Mouse (Mus musculus) layer of hippocampus, adult 11-12 months (tissue): Measurements from ENCODE around the gene Drosha.
"Not testable (repeated sequence)": the region's sequence is repeated elsewhere in the genome, so short reads cannot be mapped to it uniquely, and the experiment has no call there.

Experiments used
- DNase-seq: peaks from one replicate; pipeline ENCODE4 v3.0.0; 2022; ENCODE audit warnings: low spot score

Gene Drosha

DNA sequence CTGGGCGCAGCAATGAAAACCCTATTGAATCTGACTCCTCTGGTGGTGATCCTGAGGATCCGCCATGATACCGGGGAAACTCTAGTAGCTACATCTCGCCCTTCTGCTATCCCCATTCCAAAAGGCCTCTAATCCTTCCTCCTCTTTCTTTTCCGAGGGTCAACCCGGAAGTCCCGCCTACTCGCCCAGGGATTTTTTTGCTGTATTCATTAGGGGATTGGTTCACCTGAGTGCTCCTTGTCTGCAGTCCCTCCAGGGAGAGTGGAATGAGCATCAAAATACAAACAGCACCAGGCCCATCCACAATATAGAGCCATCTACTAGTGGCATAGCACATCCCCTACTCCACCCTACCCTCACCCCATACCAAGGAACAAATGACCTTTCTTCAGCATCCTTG lies 62.6 kb downstream of the Drosha start:
- DNase-seq = no peak

- no peak for DNase-seq
These were observed 63.7 kb downstream of the Drosha start for GRCm38 (mm10) chr15:12888312-12888711.

- DNase-seq = no peak
These were observed 65.3 kb downstream of the Drosha start for GRCm38 (mm10) chr15:12889909-12890308.

- no peak for DNase-seq
These were observed 70.8 kb downstream of the Drosha start for GRCm38 (mm10) chr15:12895426-12895825.

- DNase-seq = no peak
These were observed 71.7 kb downstream of the Drosha start for GRCm38 (mm10) chr15:12896022-12897009.

DNA sequence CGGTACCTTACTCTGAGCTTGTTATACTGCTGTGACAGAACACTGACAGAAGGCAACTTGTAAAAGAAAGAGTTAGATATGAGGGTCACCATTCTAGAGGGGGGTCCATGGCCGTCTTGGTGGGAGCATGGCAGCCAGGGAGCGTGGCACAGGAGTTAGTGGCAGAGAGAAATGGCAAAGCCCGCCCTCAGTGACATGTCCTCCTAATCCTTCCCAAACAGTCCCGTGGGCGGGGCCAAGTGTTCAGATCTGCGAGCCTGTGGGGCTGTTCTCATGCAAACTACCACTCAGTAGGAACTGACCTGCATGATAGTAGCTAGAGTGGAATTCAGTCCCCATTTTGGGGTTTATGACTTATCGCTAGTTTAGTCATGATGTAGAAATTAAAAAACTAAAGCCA lies 73.2 kb downstream of the Drosha start:
- DNase-seq = no peak

GRCm38 (mm10) chr15:12900428-12901196 lies 76.0 kb downstream of the Drosha start:
- DNase-seq = no peak

- DNase-seq = no peak
These were observed 76.6 kb downstream of the Drosha start for GRCm38 (mm10) chr15:12901197-12901570.

- no peak for DNase-seq
These were observed 79.8 kb downstream of the Drosha start for GRCm38 (mm10) chr15:12904442-12904841.

- no peak for DNase-seq
These were observed 83.5 kb downstream of the Drosha start for GRCm38 (mm10) chr15:12907962-12908719.

GRCm38 (mm10) chr15:12908720-12909028 lies 84.1 kb downstream of the Drosha start:
- DNase-seq = no peak

DNA sequence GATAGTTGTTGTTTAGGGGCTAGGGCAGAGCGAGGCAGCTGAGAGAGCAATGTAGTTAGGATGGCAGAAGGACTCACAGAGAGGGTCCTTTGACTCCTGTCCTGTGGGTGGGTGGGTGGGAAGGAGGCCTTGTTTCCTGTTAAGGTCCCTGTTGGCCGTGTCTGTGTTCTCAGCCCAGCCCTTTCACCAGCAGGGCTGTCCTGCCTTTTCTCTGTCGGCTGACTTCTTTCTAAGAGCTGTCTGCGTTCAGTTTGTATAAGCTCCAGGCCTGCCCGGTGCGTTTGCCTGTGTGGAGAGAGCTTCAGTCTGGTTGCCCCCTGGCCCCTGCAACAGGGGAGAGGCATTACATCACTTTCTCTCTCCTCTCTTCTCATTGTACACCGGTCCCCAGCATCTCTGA lies 84.6 kb downstream of the Drosha start:
- no peak for DNase-seq

DNA sequence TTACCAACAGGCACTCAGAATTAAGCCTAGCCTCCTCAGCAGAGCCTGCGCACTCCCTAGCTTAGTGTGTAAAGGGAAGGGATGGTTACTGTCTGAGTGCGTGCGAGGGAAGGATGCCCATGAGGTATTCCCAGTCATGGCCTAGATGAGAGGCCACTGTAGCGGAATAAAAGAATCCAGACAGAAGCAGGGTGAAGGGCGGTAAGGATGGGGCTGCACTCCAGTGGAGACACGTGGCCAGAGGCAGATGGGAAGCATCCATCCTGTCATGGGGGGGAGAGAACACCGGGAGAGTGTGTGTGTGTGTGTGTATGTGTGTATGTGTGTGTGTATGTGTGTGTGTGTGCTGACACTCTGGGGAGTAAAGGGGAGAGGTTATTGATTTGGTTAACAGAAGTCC lies 86.5 kb downstream of the Drosha start:
- DNase-seq = no peak

DNA sequence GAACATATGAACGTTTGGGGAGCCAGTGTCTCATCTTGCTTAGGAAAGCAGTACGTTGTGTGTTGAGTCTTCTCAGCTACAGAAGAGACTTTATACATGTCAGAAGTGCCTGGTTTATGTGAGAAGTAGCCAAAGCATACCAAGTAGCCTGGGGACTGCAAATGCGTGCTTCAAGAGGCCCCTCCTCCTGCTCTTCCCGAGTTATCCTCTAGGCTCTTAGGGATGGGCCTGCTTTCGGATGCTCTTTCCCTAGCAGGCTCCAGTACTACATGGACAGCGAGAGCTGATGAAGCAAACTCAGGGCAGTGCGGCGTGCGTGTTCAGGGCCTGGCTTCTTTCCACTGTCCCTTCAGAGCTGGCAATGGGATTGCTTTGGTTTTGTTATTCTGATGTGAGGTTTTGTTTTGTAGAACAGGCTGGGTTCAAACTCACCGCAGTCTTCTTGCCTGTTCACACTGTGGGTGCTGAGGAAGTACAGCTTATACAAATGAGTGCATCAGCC lies 91.8 kb downstream of the Drosha start:
- no peak for DNase-seq

GRCm38 (mm10) chr15:12919326-12919966 lies 94.8 kb downstream of the Drosha start:
- not testable (repeated sequence) for DNase-seq

DNA sequence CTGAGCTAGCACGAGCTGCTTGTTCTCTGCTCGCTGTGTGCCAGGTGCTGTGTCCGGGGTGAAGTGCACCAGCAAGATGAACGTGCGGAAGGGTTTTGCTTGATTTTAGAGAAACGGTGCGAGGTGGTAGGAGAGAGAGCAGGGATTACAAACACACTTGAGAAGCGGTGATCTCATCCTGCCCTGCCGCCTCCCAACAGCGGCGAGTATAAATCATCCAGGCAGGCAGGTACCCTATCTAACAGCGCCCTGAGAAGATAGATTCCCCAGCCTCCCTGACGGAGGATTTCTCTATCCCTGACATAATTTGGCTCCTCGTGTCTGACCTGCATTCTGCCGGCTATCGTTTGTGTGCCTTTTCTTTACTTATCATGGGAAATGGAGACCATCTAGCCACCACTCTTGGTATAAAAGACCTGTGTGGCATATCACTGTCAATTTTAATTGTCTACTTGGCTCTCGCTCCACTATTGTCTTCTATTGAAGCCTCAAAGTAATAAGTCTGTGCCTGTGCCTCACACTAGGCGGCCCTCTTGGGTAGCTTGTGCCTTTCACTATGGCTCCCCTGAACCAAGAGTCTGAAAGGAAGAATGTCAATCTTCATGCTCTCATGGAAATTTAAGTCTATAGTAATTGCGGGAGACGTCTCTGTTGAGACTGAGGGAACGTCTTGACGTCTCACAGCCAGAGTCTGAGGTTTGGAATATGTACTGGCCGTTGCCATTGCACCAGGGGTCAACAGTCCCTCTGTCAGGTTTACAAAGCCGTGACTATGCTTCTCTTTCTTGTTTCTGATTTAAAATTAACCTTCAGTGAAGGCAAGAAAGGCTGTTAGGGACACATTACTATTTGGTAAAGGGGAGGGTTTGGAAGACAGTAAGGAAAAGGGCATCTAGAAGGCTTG lies 95.6 kb downstream of the Drosha start:
- no peak for DNase-seq

DNA sequence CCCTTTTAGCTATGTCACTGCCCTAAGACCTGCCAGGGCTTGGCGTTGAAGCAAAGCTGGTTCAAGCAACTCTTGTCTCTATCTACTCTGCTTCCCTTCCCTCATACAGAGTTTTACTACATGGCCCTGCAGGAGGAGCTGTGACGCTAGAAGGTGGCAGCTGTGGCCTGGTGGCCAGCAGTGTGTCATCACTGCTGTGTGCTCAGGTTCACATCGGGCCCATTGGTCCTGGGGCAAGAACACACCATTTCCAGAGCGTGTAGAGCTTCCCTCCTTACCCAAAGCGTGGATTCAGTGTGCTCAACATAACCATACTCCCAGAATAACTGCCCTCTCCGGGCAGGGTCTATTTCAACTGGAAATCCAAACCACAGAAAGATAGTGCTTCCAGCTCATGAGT lies 97.3 kb downstream of the Drosha start:
- DNase-seq = no peak

DNA sequence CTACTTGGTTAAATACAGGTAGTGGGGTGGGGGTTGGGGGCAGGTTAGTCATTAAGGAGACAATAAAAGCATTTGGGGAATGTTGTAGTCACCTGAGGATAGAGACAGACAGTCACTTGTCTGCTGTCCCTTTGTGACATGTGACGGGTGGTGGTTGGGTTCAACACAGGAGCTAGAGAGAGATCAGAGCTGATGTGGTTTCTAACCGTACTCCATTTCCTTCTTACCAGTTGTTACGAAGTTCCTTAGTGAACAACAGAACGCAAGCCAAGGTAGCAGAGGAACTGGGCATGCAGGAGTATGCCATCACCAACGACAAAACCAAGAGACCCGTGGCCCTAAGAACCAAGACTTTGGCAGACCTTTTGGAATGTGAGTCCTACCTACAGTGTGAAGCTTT lies 99.2 kb downstream of the Drosha start:
- DNase-seq = no peak

- DNase-seq = no peak
These were observed 106.9 kb downstream of the Drosha start for GRCm38 (mm10) chr15:12931481-12931880.

GRCm38 (mm10) chr15:12936217-12936732 lies 111.7 kb downstream of the Drosha start:
- no peak for DNase-seq
